Mouse (Mus musculus) layer of hippocampus, adult 9-10 months (tissue): Measurements from ENCODE around the gene Asap3.

Experiments used
- DNase-seq: peaks from one replicate; pipeline ENCODE4 v3.0.0; 2022; ENCODE audit warnings: low spot score

Gene Asap3

GRCm38 (mm10) chr4:136181367-136181766, 24.8 kb upstream of the Asap3 start:
- no peak for DNase-seq

DNA sequence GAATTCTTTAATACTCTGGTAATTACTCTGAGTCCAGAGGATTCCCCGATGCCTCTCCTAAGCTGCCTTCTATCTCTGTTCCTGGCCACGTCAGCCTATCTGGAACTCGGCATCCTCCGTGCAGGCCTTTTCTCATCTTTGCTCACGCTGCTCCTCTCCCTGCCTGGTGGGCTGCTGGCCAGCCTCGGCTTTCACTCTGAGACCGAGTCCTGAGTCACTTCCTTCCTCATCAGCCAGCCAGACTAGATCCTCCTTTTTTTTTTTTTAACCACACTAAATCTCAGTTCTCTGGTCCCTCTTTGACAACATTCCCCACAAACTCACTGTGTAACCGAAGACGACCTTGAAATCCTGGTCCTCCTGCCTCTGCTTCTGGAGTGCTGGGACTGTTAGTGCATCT, 20.8 kb upstream of the Asap3 start:
- DNase-seq, result no peak

DNA sequence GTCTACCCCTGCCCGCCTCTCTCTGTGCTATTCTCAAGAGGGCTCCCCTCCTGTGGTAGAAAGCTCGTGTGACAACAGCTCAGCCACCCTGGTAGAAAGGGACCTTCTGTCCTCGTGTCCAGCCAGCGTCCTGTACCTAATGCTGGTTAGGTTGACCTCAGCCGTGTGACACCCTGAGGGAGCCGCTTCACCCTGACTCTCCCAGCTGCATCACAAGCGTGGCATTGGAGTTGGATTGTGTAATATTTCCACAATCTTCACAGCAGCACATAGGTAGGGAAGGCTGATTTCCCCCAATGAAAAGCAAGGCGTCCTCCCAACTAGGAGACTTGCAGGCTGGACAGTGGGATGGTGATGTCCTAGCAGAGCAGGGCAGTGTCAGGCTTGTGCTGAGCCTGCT, 19.9 kb upstream of the Asap3 start:
- DNase-seq, result no peak

GRCm38 (mm10) chr4:136186739-136187472, 19.3 kb upstream of the Asap3 start:
- no peak for DNase-seq

- no peak for DNase-seq
Measured at GRCm38 (mm10) chr4:136188973-136189737, 17.0 kb upstream of the Asap3 start.

- no peak for DNase-seq
Measured at GRCm38 (mm10) chr4:136189912-136190311, 16.3 kb upstream of the Asap3 start.

DNA sequence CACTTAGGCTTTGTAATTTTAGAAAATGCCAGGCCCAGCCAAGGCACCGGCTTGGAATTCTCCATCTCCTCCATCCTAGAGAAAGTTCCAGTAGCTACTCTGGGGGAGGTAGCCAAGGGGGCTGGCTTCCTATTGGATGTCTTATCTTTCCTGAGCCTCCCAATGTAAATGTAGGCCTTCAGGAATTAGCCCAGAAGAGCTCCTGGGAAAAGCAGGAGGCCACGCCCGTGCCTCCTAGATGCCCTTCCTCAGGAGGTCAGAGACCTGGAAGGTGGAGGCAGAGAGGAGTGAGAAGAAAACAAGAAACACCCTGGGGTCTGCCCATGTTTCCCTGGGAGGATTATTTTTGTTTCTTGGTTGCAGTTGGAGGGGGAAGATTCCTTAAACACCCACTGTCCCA, 12.6 kb upstream of the Asap3 start:
- no peak for DNase-seq

DNA sequence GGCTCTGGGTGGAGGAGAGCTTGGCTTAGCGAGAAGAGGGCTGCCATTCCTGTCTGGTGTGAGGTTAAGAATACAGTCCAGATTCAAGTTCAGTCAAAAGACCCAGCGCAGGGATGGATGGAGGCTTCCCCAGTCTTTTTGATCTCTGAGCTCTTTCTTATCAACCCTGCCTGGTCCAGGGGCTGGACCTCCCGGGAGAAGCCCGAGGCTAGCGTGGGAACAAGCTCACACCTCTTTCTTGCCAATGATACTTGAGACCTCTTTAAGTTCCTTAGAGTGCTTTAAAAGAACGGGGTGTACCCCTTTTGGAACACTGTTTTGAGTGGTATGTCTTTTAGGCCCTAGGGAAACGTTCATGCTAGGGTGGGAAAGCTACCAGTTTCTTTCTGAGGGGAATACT, 11.1 kb upstream of the Asap3 start:
- no peak for DNase-seq

DNA sequence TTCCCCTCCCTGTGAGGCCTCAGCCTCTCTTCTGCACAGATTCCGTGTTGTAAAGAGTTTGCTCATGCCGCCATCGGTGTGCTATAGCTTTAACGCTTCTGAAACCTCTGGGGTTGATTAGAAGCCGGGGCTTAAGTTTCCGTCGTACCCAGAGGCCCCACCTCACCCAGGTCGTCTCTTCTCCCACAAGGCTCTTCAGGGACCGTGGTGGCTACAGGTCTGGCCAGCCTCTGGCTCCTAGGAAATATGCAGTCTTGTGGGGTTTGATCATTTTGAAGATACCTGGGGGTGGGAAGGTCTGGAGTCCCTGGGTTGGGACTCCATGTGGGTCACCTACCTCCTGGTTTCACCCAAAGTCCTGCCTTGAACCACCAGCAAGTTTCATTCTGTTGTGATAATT, 10.5 kb upstream of the Asap3 start:
- DNase-seq, result no peak

GRCm38 (mm10) chr4:136196201-136196600, 10.0 kb upstream of the Asap3 start:
- no peak for DNase-seq

- DNase-seq, result no peak
Measured at GRCm38 (mm10) chr4:136198846-136199245, 7.3 kb upstream of the Asap3 start.

DNA sequence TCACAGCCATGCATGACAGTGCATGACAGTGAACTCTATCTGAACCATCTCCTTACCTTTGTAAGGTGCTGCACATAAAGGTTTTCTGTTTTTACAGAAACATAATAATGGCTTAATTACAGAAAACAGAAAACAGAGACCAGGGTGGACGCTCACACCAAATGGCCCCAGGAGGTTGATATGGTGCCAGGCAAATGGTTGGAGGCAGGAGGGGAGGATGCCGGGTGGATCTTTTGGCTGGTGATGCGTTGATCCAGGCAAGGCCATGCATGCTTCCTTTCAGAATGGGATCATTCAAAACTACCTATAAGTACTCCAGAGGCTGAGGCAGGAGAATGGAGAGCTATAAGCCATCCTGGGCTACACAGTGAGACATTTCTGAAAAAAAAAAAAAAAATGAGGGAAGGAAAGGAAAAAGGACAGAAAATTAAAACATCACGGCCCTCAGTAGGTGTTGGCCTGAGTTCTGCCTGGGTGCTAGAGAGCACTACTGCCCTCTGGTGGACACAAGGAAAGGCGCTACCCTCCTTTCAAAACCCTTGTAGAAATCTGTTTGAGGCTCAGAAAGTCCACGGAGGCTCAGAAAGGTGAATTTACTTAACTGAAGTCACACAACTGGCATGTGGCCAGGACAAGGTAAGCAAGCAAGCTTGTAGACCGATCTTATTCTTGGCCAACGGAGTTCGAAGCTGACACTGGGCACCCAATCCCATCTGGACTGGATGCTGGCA, 6.4 kb upstream of the Asap3 start:
- no peak for DNase-seq

DNA sequence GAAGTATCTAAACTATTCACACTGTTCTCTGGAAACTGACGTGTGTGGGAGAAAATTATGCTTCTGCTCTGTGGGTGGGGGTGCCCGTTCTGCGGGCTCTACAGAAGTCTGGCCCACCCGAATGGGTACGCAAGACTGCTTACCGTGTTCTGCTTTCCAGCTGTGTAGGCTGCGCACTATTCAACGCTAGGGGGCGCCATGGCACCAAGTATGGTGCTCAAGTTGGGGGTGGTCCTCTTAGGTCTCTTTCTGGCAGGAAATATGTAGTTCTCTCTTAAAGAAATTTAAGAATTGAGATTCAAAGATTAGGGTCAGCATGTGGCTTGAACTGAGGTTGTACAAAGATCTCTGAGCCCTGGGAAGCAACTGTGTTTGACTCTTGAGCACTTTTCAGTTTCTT, 3.7 kb upstream of the Asap3 start:
- DNase-seq, result no peak

- DNase-seq, result no peak
Measured at GRCm38 (mm10) chr4:136204775-136205174, 1.4 kb upstream of the Asap3 start.

- DNase-seq, result no peak
Measured at GRCm38 (mm10) chr4:136206943-136207342, 778 bp downstream of the Asap3 start.

DNA sequence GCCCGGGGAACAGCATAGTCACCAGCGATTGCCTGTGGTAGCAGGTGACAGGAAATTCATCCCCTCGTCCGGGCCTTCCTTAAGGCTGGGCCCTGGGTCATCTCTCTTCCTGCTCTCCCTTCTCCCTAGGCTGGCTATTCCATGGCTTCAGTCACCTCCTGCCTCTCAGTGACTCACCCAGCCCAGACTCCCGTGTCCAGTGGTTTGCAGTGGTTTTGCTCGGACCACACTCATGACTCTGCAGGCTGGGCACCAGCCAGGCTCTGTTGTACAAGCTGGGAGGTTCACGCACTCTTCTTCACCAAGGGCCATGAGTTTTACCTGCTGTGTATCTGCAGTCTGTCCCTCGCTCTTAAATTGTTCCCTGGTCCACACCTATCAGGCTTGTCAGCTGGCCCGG, 4.8 kb downstream of the Asap3 start:
- DNase-seq, result no peak

DNA sequence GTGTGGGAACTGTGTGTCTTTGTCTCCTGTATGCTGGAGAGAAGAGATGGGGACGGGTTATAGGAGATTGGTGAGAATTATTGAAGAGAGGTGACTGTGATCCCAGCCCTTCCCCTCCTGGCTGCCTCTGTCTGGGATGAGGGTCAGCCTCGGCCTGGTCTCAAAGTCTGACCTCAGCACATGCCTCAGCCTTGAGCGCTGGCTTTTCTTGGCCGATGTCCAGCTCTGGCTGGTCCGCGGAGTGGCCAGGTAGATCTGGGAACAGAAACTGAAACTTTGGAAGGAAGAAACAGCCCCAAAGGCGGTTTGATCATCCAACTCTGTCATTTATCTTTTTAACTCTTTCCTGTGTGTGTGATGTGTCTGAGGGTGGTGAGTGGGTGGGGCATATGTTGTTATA, 7.5 kb downstream of the Asap3 start:
- DNase-seq, result no peak

DNA sequence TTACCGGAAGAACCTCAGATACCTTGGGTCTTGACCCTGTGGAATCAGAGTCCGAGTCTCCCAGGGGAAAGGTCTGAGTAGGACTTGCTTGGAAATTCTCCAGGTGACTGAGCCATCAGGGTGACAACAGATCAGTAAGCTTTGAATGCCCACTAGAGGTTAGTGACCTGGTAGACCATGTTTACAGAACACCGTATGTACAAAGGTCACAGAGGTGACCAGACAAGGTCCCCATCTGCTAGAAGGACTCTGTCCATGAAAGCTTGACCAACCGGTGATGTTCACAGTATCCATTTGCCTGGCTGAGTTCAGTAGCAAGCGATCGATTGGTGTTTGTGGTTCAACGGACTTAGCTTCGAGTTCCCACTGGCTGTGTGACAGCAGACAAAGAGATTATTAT, 8.7 kb downstream of the Asap3 start:
- DNase-seq, result no peak

DNA sequence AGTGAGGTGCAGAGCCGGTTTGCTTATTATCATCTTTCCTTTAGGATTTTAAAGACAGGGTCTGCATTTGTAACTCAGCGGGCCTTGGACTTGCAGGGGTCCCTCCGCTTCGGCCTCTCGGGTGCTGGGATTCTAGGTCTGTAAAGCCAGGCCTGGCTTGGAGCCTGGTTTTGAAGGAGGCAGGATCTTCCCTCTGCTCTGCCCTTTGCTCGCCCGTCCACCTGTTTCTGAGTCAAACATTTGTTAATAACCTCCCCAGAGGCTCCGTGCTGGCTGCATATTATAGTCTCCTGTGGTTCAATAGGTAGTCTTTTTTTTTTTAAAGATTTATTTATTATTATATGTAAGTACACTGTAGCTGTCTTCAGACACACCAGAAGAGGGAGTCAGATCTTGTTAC, 9.4 kb downstream of the Asap3 start:
- no peak for DNase-seq

- no peak for DNase-seq
Measured at GRCm38 (mm10) chr4:136217063-136217462, 10.9 kb downstream of the Asap3 start.

GRCm38 (mm10) chr4:136218595-136219214, 12.5 kb downstream of the Asap3 start:
- DNase-seq, result no peak

- no peak for DNase-seq
Measured at GRCm38 (mm10) chr4:136220133-136220775, 14.1 kb downstream of the Asap3 start.
